Mouse (Mus musculus) kidney, postnatal 0 days (tissue): ENCODE measurements around the gene Magoh. TPM values are rescaled to one million over a fixed set of nuclear protein-coding genes. Genes with fewer than 3 reads are reported as not detected.

Experiments used
- ATAC-seq: fragments of 200-750 bp; cut with Nextera tagmentation; replicated peaks from 2 replicates; pipeline ENCODE4 v1.8.0; 2017; ENCODE audit warnings: low read depth, moderate number of reproducible peaks, moderate TSS enrichment, moderate library complexity; ENCODE audit not compliant: low FRiP score
- DNase-seq: peaks from one replicate; pipeline ENCODE4 v3.0.0-alpha.2; 2016; ENCODE audit warnings: low spot score
- H3K27ac ChIP-seq: fragments of 300-500 bp; sonication (generic); 2 replicates; pipeline ENCODE4 v1.5.1; 2014; ENCODE audit warnings: mild to moderate bottlenecking
- H3K27me3 ChIP-seq: fragments of 300-500 bp; sonication (generic); 2 replicates; pipeline ENCODE4 v1.6.1; 2014; ENCODE audit warnings: low read length, mixed read lengths; ENCODE audit not compliant: insufficient read depth
- H3K36me3 ChIP-seq: fragments of 300-500 bp; sonication (generic); 2 replicates; pipeline ENCODE4 v1.6.1; 2014; ENCODE audit warnings: low read length, mixed read lengths; ENCODE audit not compliant: insufficient read depth
- H3K4me1 ChIP-seq: fragments of 300-500 bp; sonication (generic); replicated peaks from 2 replicates; pipeline ENCODE4 v1.6.1; 2014; ENCODE audit warnings: antibody characterized with exemption, low read length, mixed read lengths; ENCODE audit not compliant: insufficient read depth
- H3K4me2 ChIP-seq: fragments of 300-500 bp; sonication (generic); 2 replicates; pipeline ENCODE4 v1.6.1; 2014; ENCODE audit warnings: mild to moderate bottlenecking, low read length, moderate library complexity, mixed read lengths
- H3K4me3 ChIP-seq: fragments of 300-500 bp; sonication (generic); replicated peaks from 2 replicates; pipeline ENCODE4 v1.5.1; 2014; ENCODE audit warnings: low read depth, low read length
- H3K9ac ChIP-seq: fragments of 300-500 bp; sonication (generic); 2 replicates; pipeline ENCODE4 v1.6.1; 2014; ENCODE audit warnings: low read depth, low read length
- H3K9me3 ChIP-seq: fragments of 300-500 bp; sonication (generic); replicated peaks from 2 replicates; pipeline ENCODE4 v1.6.1; 2016; ENCODE audit warnings: low read length, inconsistent platforms, mixed read lengths
- CTCF ChIP-seq: IDR thresholded peaks from 2 replicates; pipeline ENCODE4 v1.5.1; 2016; ENCODE audit warnings: antibody characterized with exemption, low read depth, mild to moderate bottlenecking, moderate library complexity
- WGBS: fragments of 180-500 bp; shearing (Covaris S2); extraction: QIAGEN DNeasy Blood & Tissue Kit; methylation state at CpG from one replicate; pipeline ENCODE4 v1.1.7; 2014; 5-methylcytosine and 5-hydroxymethylcytosine counted together
- polyA plus RNA-seq: library from polyadenylated mRNA; unstranded; fragments of >200 nt; fragmentation: Nextera tagmentation; extraction: Ambion mirVana; gene quantifications from 2 replicates; pipeline ENCODE4 v1.2.1, GENCODE M21; 2015

The Magoh gene
- polyA plus RNA-seq, 1 experiment from 2014 or later = 226 TPM

DNA sequence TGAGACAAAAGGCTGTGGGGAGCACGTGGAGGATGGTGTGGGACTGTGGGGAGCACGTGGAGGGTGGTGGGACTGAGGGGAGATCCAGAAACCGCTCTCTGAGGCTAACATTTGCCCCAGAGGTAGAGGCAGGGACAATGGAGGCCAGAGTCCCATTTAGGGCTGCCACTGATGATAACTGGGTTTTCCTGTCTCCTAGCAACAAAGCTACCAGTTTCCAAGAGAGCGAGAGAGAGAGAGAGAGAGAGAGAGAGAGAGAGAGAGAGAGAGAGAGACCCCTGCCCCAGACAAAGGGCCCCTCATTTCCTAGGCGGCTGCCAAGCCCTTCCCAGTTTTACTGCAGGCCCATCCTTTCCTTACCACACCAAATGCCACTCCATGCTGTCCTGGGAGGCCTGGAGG is 44.0 kb upstream of the Magoh start:
- H3K27ac ChIP-seq = no peak overlapping the region
- H3K9ac ChIP-seq = no peak overlapping the region
- no peaks in the 10 kb centered on the region for H3K27me3 ChIP-seq
- H3K36me3 ChIP-seq = no peaks in the 10 kb centered on the region
- DNase-seq = no peak
- H3K4me2 ChIP-seq = no peak overlapping the region
- no peak for ATAC-seq
- no peaks in the 10 kb centered on the region for H3K4me1 ChIP-seq
- TF ChIP-seq CTCF = no peak
- H3K9me3 ChIP-seq = no peaks in the 10 kb centered on the region
- WGBS = 61% methylated on average over 5 of the region's 5 CpGs
- H3K4me3 ChIP-seq = no peak overlapping the region

DNA sequence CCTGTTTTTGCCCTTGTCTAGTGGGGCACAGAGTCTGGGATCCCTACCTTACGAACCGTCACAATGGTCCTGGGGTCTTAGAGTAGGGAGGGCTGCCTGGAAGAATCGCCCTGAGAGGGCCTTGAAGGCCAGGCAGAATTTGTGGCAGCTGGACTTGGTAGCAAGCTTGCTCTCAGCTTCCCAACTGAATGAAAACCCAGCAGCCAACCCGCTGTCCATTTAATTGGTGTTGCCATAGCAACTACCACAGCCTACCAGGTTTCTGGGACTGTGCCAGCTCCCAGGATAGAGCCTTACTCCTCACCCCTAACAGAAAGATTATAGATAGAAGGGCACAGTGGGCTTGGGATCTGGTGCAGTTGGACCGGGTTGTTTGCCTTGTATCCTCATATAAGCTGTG is 42.8 kb upstream of the Magoh start:
- DNase-seq = peak; percentile 52
- H3K4me1 ChIP-seq = no peaks in the 10 kb centered on the region

GRCm38 (mm10) chr4:107837910-107838309 is 41.6 kb upstream of the Magoh start:
- Histone ChIP-seq H3K36me3 (no peaks in the 10 kb centered on the region), H3K9me3 (no peaks in the 10 kb centered on the region), H3K4me3 (no peak overlapping the region), H3K4me2 (no peak overlapping the region), H3K9ac (no peak overlapping the region), H3K27ac (no peak overlapping the region), H3K4me1 (no peaks in the 10 kb centered on the region), H3K27me3 (no peaks in the 10 kb centered on the region)
- ATAC-seq (no peak), DNase-seq (no peak)
- 83% methylated on average over 3 of the region's 3 CpGs for WGBS
- TF ChIP-seq CTCF = no peak

More for the DNA sequence above, 42.8 kb upstream of the Magoh start:
- Histone ChIP-seq H3K9me3 (no peaks in the 10 kb centered on the region), H3K27ac (no peak overlapping the region), H3K9ac (no peak overlapping the region), H3K4me2 (no peak overlapping the region), H3K27me3 (no peaks in the 10 kb centered on the region), H3K4me3 (no peak overlapping the region), H3K36me3 (no peaks in the 10 kb centered on the region)
- 0 out of 2 replicates have a peak, but pooled peaks have one; percentile 48 for ATAC-seq
- no peak for TF ChIP-seq CTCF
- WGBS = 62% methylated on average over 5 of the region's 5 CpGs

DNA sequence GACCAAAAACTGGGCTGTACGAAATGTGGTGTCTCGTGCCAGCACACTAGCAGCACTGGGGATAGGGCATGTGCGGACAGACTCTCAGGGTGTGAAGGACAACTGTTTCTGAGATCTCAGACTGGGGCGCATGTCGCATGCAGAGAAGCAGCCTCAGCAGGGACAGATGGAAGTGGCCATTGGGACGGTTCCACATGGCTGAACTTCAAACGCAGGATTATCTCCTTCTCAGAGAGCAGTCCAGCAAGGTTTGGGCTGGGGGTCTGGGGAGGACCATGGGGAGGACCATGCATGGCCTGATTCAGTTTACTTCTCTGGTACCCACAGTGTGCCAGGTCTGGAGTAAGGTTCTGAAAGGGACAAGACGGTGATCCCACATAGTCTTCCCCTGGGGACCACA is 35.9 kb upstream of the Magoh start:
- Histone ChIP-seq H3K4me3 (no peak overlapping the region), H3K9ac (no peak overlapping the region), H3K27me3 (no peaks in the 10 kb centered on the region), H3K4me2 (no peak overlapping the region), H3K9me3 (no peaks in the 10 kb centered on the region), H3K4me1 (no peaks in the 10 kb centered on the region), H3K36me3 (no peaks in the 10 kb centered on the region), H3K27ac (no peak overlapping the region)
- no peak for TF ChIP-seq CTCF
- DNase-seq (no peak), ATAC-seq (no peak)
- WGBS = 78% methylated on average over 8 of the region's 8 CpGs

GRCm38 (mm10) chr4:107844971-107845370 is 34.6 kb upstream of the Magoh start:
- Histone ChIP-seq H3K27ac (no peak overlapping the region), H3K36me3 (no peaks in the 10 kb centered on the region), H3K27me3 (no peaks in the 10 kb centered on the region), H3K4me3 (no peak overlapping the region), H3K9me3 (no peaks in the 10 kb centered on the region), H3K9ac (no peak overlapping the region), H3K4me2 (no peak overlapping the region), H3K4me1 (no peaks in the 10 kb centered on the region)
- WGBS = 2% methylated on average over 10 of the region's 10 CpGs
- peak; percentile 81 for DNase-seq
- TF ChIP-seq CTCF = peak; percentile 92
- no peak for ATAC-seq

DNA sequence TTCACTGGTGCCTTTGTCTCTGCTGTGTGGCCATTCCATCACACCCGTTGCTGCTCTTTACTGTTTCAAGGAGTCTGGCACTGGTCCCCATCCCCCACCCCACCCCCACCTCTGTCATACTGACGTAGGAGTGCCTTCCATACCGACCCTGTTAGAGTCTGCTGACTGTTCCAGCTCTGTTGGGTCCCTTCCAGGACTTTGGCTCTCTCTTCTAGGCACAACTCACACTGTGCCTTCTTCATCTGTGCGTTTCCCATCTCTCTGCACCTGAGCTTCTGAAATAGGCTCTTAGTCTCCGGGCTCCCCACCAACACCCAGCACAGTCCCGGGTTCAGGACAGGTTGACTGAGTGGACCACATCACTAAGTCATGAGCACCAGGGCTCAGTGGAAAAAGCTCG is 32.8 kb upstream of the Magoh start:
- 67% methylated on average over 7 of the region's 7 CpGs for WGBS
- no peak for TF ChIP-seq CTCF
- H3K4me1 ChIP-seq = no peaks in the 10 kb centered on the region
- H3K9me3 ChIP-seq = no peaks in the 10 kb centered on the region
- H3K9ac ChIP-seq = no peak overlapping the region
- H3K36me3 ChIP-seq = no peaks in the 10 kb centered on the region
- ATAC-seq (no peak), DNase-seq (no peak)
- no peak overlapping the region for H3K4me3 ChIP-seq
- H3K27ac ChIP-seq = no peak overlapping the region
- no peak overlapping the region for H3K4me2 ChIP-seq
- H3K27me3 ChIP-seq = no peaks in the 10 kb centered on the region

GRCm38 (mm10) chr4:107848546-107848945 is 31.0 kb upstream of the Magoh start:
- Histone ChIP-seq H3K27me3 (no peaks in the 10 kb centered on the region), H3K4me1 (no peaks in the 10 kb centered on the region), H3K4me2 (no peak overlapping the region), H3K4me3 (no peak overlapping the region), H3K36me3 (no peaks in the 10 kb centered on the region), H3K9me3 (no peaks in the 10 kb centered on the region), H3K9ac (no peak overlapping the region), H3K27ac (no peak overlapping the region)
- DNase-seq = no peak
- no peak for ATAC-seq
- WGBS = 76% methylated on average over 5 of the region's 5 CpGs
- TF ChIP-seq CTCF = no peak
